Comparison of ENCODE assay signal across 16 mouse cellular contexts in genomic region chr10:18680661-18681384, GRCm38 (mm10).
A peak's percentile ranks its signal among the peaks of the same experiment; 100 is the strongest.
DNase-seq lines count a peak whose midpoint lies in the region; ATAC-seq and TF ChIP-seq lines count a peak whose summit lies in the region.
"Had no signal": no experiment of that assay in that cellular context is flagged by ENCODE, and none has a peak within 500 bp of the region (broad histone marks: within the 10 kb centered on the region; RNA-seq: fewer than 3 reads in every experiment).

No protein-coding gene starts in this region.

- H3K4me2 ChIP-seq in neural tube, embryonic 13.5 days = no peak overlapping the region
- H3K4me2 ChIP-seq in kidney, embryonic 14.5 days (replicated peaks; ENCODE audit: low read depth, low read length) = no peak overlapping the region
- no peak overlapping the region for H3K4me2 ChIP-seq in liver, embryonic 14.5 days (ENCODE audit: low read depth)
- H3K4me2 ChIP-seq: embryonic facial prominence, embryonic 13.5 days; forebrain, embryonic 12.5 days; liver, embryonic 13.5 days had no signal

- peak overlapping the region; percentile 25 for H3K27ac ChIP-seq in neural tube, embryonic 13.5 days (replicated peaks)
- peak overlapping the region; percentile 30; the same call in 1 of the 2 replicates for H3K27ac ChIP-seq in kidney, embryonic 14.5 days (ENCODE audit: low read depth, low read length)
- no peak overlapping the region for H3K27ac ChIP-seq in liver, embryonic 14.5 days
- H3K27ac ChIP-seq: embryonic facial prominence, embryonic 13.5 days; forebrain, embryonic 12.5 days; gastrocnemius, adult 2 months; liver, embryonic 13.5 days had no signal

- H3K4me3 ChIP-seq in neural tube, embryonic 13.5 days = no peak overlapping the region
- H3K4me3 ChIP-seq in kidney, embryonic 14.5 days (ENCODE audit: low read length) = no peak overlapping the region
- no peak overlapping the region for H3K4me3 ChIP-seq in liver, embryonic 14.5 days (ENCODE audit: insufficient read depth in 1 of 2, low read depth in 2 of 2, low read length in 2 of 2)
- H3K4me3 ChIP-seq: embryonic facial prominence, embryonic 13.5 days; forebrain, embryonic 12.5 days; gastrocnemius, adult 2 months; liver, embryonic 13.5 days had no signal

- no peak for TF ChIP-seq CTCF in liver, embryonic 14.5 days (IDR thresholded peaks at IDR 0.05; ENCODE audit: low read depth)

- no peak for ATAC-seq in neural tube, embryonic 13.5 days (ENCODE audit: low read depth)
- no peak; the same call in 1 of the 2 replicates for ATAC-seq in kidney, embryonic 14.5 days (ENCODE audit: low FRiP score, low TSS enrichment)
- no peak for ATAC-seq in liver, embryonic 14.5 days (ENCODE audit: insufficient read depth)
- ATAC-seq: CD4-positive, CD25-positive, alpha-beta regulatory T cell, adult 4 months had no signal

- H3K27me3 ChIP-seq in neural tube, embryonic 13.5 days = no peaks in the 10 kb centered on the region
- H3K27me3 ChIP-seq in kidney, embryonic 14.5 days (ENCODE audit: control insufficient read depth, insufficient read depth, low read length) = no peaks in the 10 kb centered on the region
- no peaks in the 10 kb centered on the region for H3K27me3 ChIP-seq in liver, embryonic 14.5 days (ENCODE audit: control insufficient read depth, insufficient read depth, low read length)
- H3K27me3 ChIP-seq: embryonic facial prominence, embryonic 13.5 days; forebrain, embryonic 12.5 days; liver, embryonic 13.5 days had no signal

- WGBS in neural tube, embryonic 13.5 days = 61% methylated on average over 3 of the region's 3 CpGs
- 51% methylated on average over 3 of the region's 3 CpGs for WGBS in kidney, embryonic 14.5 days
- WGBS in liver, embryonic 14.5 days (ENCODE audit: insufficient replicate concordance) = 46% methylated on average over 3 of the region's 3 CpGs

- DNase-seq in neural tube, embryonic 10.5 days (ENCODE audit: extremely low spot score, low spot score) = no peak
- peak in 2 of 3 experiments; percentile 1 to 7 for DNase-seq in liver, embryonic 14.5 days (ENCODE audit: low read depth in 3 of 3, low spot score in 3 of 3)
- DNase-seq in yolk sac, embryonic 10.5 days (ENCODE audit: low spot score) = peak; percentile 25
- no peak for DNase-seq in urinary bladder, postnatal 25 days (ENCODE audit: low spot score)
- no peak for DNase-seq in adrenal gland, adult 18-20 months (ENCODE audit: low spot score in 2 of 2)
- DNase-seq in cerebellum, adult 18-20 months = no peak
- DNase-seq: gastrocnemius, adult 2 months; heart, postnatal 14 days; liver, embryonic 13.5 days; lung, postnatal 4 days; midbrain, embryonic 14.5 days had no signal

- no peak for TF ChIP-seq EP300 in liver, embryonic 14.5 days (IDR thresholded peaks at IDR 0.05; ENCODE audit: low read depth)

- H3K36me3 ChIP-seq in neural tube, embryonic 13.5 days = peaks cover 9% of the 10 kb centered on the region
- H3K36me3 ChIP-seq in kidney, embryonic 14.5 days (ENCODE audit: control insufficient read depth, insufficient read depth, low read length) = no peaks in the 10 kb centered on the region
- no peaks in the 10 kb centered on the region for H3K36me3 ChIP-seq in liver, embryonic 14.5 days (replicated peaks; ENCODE audit: control insufficient read depth, insufficient read depth, low read depth)
- H3K36me3 ChIP-seq: embryonic facial prominence, embryonic 13.5 days; forebrain, embryonic 12.5 days; liver, embryonic 13.5 days had no signal

- no peaks in the 10 kb centered on the region for H3K9me3 ChIP-seq in neural tube, embryonic 13.5 days
- H3K9me3 ChIP-seq in kidney, embryonic 14.5 days (ENCODE audit: control insufficient read depth, low read length) = peaks cover 3% of the 10 kb centered on the region; the same call in 1 of the 2 replicates
- H3K9me3 ChIP-seq in liver, embryonic 14.5 days (ENCODE audit: control insufficient read depth, low read length) = no peaks in the 10 kb centered on the region
- H3K9me3 ChIP-seq: embryonic facial prominence, embryonic 13.5 days; forebrain, embryonic 12.5 days; liver, embryonic 13.5 days had no signal

- H3K4me1 ChIP-seq in neural tube, embryonic 13.5 days (replicated peaks) = peaks cover 3% of the 10 kb centered on the region; the same call in 1 of the 2 replicates
- H3K4me1 ChIP-seq in kidney, embryonic 14.5 days (ENCODE audit: control insufficient read depth, insufficient read depth, low read length) = 0 out of 2 replicates have a peak, but pooled peaks cover 4% of the 10 kb centered on the region
- peaks cover 0 to 3% of the 10 kb centered on the region in 2 experiments; a peak in 2 of 4 replicates for H3K4me1 ChIP-seq in liver, embryonic 14.5 days (replicated peaks; ENCODE audit: control insufficient read depth in 2 of 2, insufficient read depth in 2 of 2, low read length in 1 of 2)
- H3K4me1 ChIP-seq: embryonic facial prominence, embryonic 13.5 days; forebrain, embryonic 12.5 days; liver, embryonic 13.5 days had no signal

- H3K9ac ChIP-seq in neural tube, embryonic 13.5 days = no peak overlapping the region
- no peak overlapping the region for H3K9ac ChIP-seq in kidney, embryonic 14.5 days (ENCODE audit: low read depth, low read length)
- H3K9ac ChIP-seq in liver, embryonic 14.5 days (replicated peaks) = no peak overlapping the region
- H3K9ac ChIP-seq: embryonic facial prominence, embryonic 13.5 days; forebrain, embryonic 12.5 days; liver, embryonic 13.5 days had no signal

Comparison
In these comparisons a context has a peak if more than half of its experiments do, and no peak if none do; other contexts are left out.
1. DNase-seq: peak in liver, embryonic 14.5 days (2 of 3) and yolk sac, embryonic 10.5 days (single experiment); none in neural tube, embryonic 10.5 days (single experiment), urinary bladder, postnatal 25 days (single experiment), adrenal gland, adult 18-20 months (0 of 2) and cerebellum, adult 18-20 months (0 of 2).